Mouse (Mus musculus) embryonic facial prominence, embryonic 10.5 days (tissue): ENCODE results near the gene Ddx5. TPM values are rescaled to one million over a fixed set of nuclear protein-coding genes. Genes with fewer than 3 reads are reported as not detected.
A peak's percentile ranks its signal among the peaks of the same experiment; 100 is the strongest.

Source experiments
- microRNA-seq: library from miRNA; unstranded; fragments of <30 nt; microRNA quantifications from one replicate; pipeline ENCODE4, GENCODE M21; 2017
- polyA plus RNA-seq: library from polyadenylated mRNA; unstranded; fragments of >200 nt; fragmentation: Nextera tagmentation; extraction: Ambion mirVana; gene quantifications from 2 replicates; pipeline ENCODE4 v1.2.1, GENCODE M21; 2016

Gene Ddx5
- polyA plus RNA-seq, 1 experiment from 2014 or later = 326 TPM

Small RNA genes lying within 50 kb of the gene (microRNA-seq; reads per million reads assigned to microRNA genes)
- gene Gm25994 (not detected), gene Mir3064 (8.5 reads per million, percentile 20 among the genes with 10 or more reads in this experiment)

Other genes starting within 250 kb of the Ddx5 start
- gene Tex2, start 175.8 kb downstream of the Ddx5 start, polyA plus RNA-seq = 6.8 and 7.5 TPM in 2 replicates
- 17.3 and 20.8 TPM in 2 replicates for gene Pecam1, start 38.6 kb downstream of the Ddx5 start, polyA plus RNA-seq
- gene Milr1, start 38.0 kb downstream of the Ddx5 start, polyA plus RNA-seq = 0.59 and 1.1 TPM in 2 replicates
- gene Polg2, start 9.6 kb downstream of the Ddx5 start, polyA plus RNA-seq = 9.9 and 11.2 TPM in 2 replicates
- 17.6 and 19.7 TPM in 2 replicates for gene Cep95, start 67 bp upstream of the Ddx5 start, polyA plus RNA-seq
- 12.4 and 13.5 TPM in 2 replicates for gene Smurf2, start 131.5 kb upstream of the Ddx5 start, polyA plus RNA-seq
- gene Kpna2, start 210.4 kb upstream of the Ddx5 start, polyA plus RNA-seq = 631 and 685 TPM in 2 replicates
- gene 1810010H24Rik, start 236.5 kb upstream of the Ddx5 start, polyA plus RNA-seq = 0.98 and 2.1 TPM in 2 replicates